Mouse (Mus musculus) left cerebral cortex, postnatal 14 days (tissue): Measurements from ENCODE around the gene Gfm1. TPM values are rescaled to one million over a fixed set of nuclear protein-coding genes. Genes with fewer than 3 reads are reported as not detected.

ENCODE experiments used
- DNase-seq, 2 experiments: peaks; one replicate each; pipeline ENCODE4 v3.0.0; 2021 to 2022; ENCODE audit warnings: low spot score in 2 of 2, mixed read lengths in 1 of 2
- intact Hi-C: fragments of 180-260 bp; cut with DNase I; formaldehyde crosslinking; loops from one replicate; pipeline ENCODE4 v1.15.1; 2025
- total RNA-seq, 2 experiments: library from RNA; stranded (reverse); gene quantifications; 2 replicates each; pipeline ENCODE4 v1.2.3; 2021

The Gfm1 gene
- total RNA-seq, 2 experiments from 2014 or later = 47.6 to 51.4 TPM

DNA sequence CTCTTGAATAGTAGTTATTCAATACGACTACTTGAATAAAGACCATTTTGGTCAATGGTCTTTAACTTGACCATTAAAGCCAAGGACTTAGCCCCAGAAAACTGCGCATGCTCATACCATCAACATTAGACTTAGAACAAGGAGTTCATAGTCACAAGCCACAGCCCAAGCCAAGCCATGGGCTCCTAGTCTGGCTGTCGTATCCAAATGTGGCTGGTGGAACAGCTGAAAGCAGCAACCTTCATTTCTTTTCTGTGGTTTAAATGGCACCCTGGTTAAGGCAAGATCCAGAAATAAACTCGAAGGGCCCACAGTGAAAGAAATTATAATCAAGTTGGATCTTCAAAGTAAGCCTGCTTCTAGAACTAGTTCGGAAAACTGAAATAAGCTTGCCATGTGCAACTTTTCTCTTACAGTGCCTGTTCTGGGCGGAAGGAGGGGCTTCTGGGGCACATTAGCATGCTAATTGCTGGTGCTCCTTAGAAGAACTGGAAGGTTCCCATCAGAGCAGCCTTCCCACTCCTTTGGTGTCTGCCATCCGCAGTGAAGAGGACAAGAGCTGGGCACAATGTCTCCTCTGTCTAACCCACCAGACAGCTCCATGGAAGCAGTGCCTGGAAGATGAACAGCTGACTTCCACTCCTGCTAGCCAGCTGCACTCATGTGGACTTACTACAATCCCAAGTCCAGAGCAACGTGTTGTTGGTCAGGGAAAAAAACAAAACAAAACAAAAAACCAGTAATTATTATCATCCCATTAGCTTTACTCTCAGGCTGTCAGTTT, 62.4 kb downstream of the Gfm1 start:
- intact Hi-C loops = no loop called here
- DNase-seq = peak in 1 of 2 experiments; percentile 54

DNA sequence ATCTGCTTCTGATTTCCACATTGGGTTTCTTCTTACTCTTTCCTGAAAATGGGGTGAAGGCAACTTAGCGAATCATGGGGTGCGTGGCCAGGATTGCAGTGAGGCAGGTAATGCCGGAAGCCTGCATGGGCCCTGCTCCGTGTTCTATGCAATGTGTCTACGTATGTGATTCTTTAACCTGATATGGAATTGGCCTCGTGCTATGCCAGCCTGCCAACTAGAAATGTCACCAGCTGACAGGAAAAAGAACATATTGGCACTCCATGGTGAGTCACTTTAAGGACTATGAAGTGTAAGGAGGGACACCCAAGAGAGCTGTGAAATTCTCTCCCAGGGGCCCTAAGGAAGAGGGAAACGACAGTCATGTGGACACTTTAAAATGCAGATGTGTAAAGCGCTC, 63.2 kb downstream of the Gfm1 start:
- intact Hi-C loops = no loop called here
- DNase-seq = no peak

DNA sequence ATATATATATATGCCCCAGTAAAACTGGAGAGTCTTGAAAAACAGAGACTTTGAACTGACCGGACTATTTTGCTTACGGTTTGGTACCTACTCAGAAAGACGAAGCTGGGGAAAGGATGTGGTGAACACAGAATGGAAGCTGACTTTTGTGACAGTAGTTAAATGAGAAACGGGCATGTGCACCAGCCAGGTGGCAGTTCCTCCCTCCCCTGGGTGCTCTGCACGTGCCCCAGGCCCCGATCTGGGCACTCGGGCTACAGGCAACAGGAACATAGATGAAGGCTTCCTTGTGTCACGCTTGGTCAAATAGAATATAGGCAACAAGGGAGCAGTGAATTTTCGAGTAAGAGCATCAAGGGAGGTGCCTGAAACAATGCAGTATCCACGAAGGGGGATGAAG, 66.4 kb downstream of the Gfm1 start:
- no peak for DNase-seq
- intact Hi-C loops = no loop called here

DNA sequence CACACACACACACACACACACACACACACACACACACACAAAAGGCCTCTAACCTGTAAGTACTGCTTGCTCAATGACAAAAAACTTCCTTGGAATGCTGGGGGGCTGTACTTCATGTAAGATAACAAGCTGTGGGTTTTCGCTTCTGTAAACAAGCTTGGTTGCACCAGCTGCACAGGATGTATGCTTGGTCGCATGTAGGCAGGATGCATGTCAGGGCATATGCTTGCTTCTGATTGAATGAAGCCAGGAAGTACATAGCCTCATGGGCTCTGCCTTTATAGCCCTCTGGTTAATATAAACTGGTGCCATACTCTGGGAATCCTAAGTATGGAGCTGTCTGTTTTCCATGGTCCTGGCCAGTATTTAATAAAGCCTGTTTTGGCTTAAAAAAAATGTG, 68.1 kb downstream of the Gfm1 start:
- intact Hi-C loops = no loop called here
- DNase-seq = no peak

DNA sequence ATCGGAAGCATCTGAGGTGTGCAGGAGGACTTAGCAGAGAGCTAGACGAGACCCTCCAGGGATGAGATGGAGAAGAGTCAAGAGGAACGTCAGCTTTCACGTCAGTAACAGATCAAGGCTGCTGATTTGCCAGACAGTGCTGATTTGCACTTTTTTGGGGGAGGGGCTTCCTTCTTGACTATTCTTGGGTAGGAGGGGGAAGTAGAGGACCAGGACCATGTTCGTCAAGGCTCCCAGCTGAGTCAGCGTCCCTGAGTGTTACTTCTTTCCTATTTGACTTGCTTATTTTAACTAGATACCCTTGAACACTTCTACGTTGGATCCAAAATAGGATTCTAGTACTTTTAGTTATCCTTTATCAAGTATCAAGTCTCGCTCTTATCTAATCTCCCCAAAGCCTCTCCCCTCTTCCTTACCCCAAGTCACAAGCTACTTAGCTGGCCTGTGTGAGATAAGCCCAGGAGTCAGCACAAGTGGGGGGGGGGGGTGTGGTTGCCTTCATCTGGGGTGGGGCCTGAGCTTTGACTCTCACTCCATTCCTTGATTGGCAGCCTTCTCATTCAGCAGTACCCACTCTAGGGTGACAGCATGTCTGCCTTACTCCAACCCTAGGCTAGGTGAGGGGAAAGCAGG, 69.0 kb downstream of the Gfm1 start:
- intact Hi-C loops = no loop called here

DNA sequence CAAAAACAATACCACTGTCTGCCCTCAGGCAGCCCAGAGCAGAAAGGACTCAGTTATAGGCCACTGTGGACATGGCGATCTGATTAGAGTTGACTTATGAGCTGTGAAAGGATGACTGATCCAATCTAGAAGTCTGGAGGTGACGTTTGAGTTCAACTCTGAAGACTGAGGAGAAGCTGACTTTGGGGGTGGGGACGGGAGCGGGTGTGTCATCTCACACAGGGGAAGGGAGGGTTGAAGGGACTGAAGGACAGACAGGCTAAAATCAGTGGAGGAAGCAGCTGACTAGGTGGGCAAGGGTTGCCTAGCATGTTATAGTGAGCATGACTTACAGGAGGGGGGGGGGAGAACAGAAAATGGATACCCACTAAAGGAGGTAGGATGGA, 69.5 kb downstream of the Gfm1 start:
- intact Hi-C loops = no loop called here

More for the DNA sequence above, 69.0 kb downstream of the Gfm1 start:
- DNase-seq = no peak

DNA sequence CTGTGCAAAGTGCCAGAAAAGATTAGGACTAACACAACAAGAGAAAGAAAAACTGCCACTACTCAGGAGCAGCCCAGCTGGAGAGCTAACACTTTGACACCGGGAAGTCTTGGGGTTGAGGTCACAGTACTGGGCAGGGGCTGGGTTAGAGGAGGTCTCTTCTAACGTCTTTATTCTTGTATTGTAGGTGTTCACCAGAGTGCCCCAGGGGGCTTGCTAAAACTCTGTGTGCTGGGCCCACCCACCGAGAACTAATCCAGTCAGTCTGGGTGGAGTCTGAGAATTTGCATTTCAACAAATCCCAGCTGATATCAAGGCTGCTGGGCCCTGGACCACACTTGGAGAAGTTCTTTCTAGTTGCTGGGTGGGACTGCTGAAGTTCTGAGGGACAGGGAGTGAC, 74.0 kb downstream of the Gfm1 start:
- DNase-seq = no peak
- intact Hi-C loops = no loop called here

More for the DNA sequence above, 69.5 kb downstream of the Gfm1 start:
- DNase-seq = no peak

DNA sequence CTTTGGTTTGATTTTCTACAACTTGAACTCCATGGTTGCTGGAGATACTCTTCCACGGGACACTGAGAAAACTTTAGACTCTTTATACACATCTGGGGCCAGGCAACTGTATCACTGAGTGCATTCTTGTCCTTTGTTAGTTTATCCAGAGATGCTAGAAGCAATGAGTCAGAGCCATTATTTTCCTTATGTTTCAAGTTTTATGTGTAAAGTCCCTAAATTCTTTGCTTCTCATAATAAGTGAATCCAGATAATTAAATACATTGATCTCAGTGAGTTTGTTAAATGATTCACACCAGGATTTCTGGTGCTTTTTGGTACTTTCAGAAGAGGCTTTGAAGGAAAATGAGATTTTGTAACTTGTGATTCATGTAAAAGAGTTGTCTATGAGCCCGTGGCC, 75.4 kb downstream of the Gfm1 start:
- intact Hi-C loops = no loop called here
- no peak for DNase-seq

DNA sequence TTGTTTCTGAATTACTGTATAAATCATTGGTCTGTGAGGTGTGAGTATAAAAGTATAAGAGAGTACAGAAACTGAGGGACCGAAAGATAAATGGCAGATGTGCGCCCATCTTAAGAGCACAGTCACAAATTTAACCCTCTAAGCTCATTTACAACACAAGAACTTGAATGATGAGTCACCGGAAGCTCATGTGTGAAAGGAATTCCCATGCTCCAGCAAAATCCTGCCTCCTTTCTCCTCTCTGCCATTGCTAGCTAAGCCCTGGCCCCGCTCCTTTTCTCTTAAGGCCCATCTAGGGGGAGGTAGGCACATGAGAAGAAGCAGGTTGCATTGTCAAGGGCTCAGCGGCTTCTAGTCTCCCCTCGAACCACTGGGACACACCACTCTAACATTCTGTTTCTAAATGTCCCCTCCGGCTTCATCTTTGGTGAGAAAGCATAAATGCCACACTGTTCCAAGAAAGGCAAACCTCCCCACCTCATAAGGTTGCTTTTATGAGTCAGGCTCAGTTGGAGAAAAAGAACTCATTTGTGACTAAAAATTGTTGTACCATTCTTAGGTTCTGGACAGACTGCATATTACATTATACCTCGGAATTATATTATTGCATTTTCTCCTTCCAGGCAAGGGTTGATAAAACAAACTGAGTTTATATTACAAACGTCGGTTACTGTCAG, 78.5 kb downstream of the Gfm1 start:
- intact Hi-C loops = no loop called here
- DNase-seq = peak in 1 of 2 experiments; percentile 22

DNA sequence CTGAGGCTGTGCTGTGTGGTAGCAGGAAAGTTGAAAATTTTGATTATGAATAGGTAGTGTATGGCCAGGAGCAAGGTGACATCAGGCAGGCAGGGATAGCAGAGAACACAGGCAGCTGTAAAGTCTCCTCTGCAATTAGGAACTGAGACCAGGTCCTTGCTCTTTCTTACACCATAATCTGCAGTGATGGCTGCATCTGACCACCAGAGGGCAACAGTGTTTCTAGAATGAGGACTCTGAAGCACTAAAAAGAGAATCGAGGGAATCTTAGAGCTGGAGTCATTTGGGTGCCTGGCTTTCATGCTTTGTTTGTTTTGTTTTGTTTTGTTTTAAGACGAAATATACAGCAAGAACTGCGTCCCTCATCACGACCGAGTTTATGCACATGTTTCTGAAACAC, 82.9 kb downstream of the Gfm1 start:
- intact Hi-C loops = loop anchor here (2.0 kb wide), 1 partner anchor 56 kb away; no protein-coding TSS in a partner anchor

DNA sequence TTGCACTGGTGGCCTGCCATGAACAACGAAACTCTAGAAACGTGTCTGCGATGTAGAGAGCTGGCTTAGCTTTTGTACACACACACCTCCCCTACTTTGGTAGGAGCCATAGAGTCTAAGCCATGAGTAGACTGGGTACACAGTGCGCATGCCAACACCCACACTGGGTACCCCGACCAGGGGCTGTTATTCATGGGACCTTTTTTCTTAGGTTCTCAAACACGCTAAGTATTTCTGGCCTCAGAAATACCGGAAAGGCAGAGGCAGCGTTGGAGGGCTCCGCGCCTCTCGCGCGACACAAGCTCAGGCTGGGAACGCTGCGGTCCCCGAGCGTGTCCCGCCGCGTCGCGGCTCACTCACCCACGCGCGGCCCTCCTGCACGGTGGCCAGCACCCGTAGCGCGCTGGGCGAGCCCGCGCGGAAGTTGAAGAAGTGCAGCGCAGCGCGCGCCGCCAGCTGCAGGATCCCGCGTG, 84.9 kb downstream of the Gfm1 start:
- peak; percentile 12 to 26 for DNase-seq
- intact Hi-C loops = loop anchor here (5.0 kb wide), 1 partner anchor 537 kb away; no protein-coding TSS in a partner anchor

More for the DNA sequence above, 82.9 kb downstream of the Gfm1 start:
- peak; percentile 87 to 92 for DNase-seq

DNA sequence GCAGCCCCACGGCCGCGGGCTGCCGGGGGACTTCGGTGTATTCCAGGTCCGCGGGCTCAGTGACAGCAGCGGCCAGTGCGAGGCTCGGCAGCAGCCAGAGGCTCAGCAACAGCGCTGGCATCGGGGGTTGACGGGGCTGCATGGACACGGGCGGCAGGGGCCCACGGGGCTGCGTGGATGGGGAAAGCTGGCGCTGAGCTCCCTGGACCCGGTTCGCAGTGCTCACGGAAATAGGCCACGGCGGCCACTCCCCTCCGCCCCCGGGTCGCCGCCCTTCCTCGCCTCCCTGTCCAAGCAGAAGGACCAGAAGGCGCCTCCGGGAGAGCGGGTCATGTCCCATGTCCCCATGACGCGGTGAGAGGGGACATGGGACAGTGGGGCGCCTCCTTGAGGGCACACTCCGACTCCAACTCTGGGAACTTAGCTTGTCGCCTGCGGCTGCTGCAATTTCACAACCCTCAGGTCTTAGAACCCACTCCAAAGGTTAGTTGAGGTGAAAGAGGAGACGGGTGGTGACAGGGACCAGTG, 85.4 kb downstream of the Gfm1 start, which contains the start of gene Rarres1:
Rarres1 (minus strand) TSS at position 250 of the 528 bp plus-strand sequence.
- intact Hi-C loops = loop anchor here (5.0 kb wide), 1 partner anchor 537 kb away; no protein-coding TSS in a partner anchor
- DNase-seq = no peak

DNA sequence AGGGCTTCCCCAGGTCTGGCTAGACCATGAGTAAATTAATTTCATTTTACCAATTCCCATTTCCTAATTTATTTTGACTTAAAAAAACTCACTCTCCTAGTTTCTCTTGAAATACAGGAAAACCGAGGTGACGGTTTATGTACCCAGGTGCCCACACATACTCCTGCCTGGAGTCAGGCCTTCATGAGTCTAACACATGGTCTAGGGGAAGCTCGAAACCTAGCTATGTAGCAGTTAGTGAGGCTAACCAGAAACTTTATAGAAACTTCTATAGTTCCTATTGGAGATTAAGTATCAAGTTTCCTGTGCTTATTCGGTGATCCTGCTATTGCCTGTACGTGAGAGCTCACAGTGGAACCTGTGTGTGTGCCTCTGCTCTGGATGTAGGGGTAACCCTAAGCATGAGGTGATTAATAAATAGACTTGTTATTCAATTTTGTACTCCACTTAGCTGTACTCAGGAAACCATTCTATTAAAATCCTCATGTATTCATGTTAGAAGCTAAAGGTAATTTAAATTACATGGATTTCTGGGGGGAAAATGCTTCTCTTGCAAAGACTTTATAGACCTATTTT, 90.8 kb downstream of the Gfm1 start:
- intact Hi-C loops = no loop called here

DNA sequence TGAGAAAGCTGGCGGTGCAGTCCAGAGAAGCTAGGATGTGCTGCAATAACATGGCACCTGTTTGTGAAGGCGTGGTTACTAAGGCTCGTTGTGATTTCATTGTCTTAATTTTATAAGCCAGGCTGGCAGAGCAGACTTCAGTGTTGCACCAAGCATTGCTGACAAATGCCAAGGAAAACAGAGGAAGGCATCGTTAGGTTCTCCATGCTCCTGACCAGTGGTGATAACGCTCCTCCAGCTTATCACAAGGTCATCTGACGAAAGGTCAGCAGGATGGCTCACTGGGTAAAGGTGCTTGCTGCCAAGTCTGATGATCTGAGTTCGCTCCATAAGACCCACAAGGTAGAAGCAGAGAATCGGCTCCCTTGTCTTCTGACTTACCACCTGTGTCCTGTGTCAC, 92.8 kb downstream of the Gfm1 start:
- no peak for DNase-seq
- intact Hi-C loops = no loop called here

More for the DNA sequence above, 90.8 kb downstream of the Gfm1 start:
- no peak for DNase-seq

DNA sequence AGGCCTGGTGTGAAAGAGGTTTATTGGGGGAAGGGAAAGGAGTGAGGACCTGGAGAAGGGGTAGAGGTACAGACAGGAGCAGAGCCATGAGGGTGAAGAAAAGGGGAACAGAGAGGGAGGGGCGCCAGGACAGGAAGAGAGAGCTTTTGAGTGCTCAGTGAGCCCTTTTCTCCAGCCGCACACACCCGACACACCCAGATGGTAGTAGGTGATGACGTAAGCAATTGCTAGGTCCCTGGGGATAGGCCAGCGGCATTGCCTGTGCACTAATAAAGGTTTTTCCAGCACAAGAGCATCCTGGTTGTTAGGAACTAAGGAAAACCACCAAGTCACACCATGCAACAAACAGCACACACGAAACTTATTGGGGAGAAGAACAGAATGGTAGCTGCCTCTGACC, 94.9 kb downstream of the Gfm1 start:
- intact Hi-C loops = no loop called here
- no peak for DNase-seq

Other genes starting within 250 kb of the Gfm1 start
- gene Mlf1, start 56.0 kb upstream of the Gfm1 start, total RNA-seq = 1 to 10 TPM; 1.3 to 1.9 TPM
- not detected for gene Gm17402, start 54.9 kb upstream of the Gfm1 start, total RNA-seq
- gene Lxn, start 33.8 kb downstream of the Gfm1 start, total RNA-seq = 10 to 100 TPM; 36.6 to 48.8 TPM
- 1 to 10 TPM; 2.0 to 2.1 TPM for gene Rarres1, start 85.4 kb downstream of the Gfm1 start, total RNA-seq
- gene Mfsd1, start 152.6 kb downstream of the Gfm1 start, total RNA-seq = 10 to 100 TPM; 36.7 to 40.8 TPM